Mouse (Mus musculus): ENCODE results near the gene Swi5.
A peak's percentile ranks its signal among the peaks of the same experiment; 100 is the strongest.

Swi5 gene

GRCm38 (mm10) chr2:32260635-32261034, 27.2 kb downstream of the Swi5 start:
- DNase-seq (ENCODE audit: low spot score), result peak; percentile 44

DNA sequence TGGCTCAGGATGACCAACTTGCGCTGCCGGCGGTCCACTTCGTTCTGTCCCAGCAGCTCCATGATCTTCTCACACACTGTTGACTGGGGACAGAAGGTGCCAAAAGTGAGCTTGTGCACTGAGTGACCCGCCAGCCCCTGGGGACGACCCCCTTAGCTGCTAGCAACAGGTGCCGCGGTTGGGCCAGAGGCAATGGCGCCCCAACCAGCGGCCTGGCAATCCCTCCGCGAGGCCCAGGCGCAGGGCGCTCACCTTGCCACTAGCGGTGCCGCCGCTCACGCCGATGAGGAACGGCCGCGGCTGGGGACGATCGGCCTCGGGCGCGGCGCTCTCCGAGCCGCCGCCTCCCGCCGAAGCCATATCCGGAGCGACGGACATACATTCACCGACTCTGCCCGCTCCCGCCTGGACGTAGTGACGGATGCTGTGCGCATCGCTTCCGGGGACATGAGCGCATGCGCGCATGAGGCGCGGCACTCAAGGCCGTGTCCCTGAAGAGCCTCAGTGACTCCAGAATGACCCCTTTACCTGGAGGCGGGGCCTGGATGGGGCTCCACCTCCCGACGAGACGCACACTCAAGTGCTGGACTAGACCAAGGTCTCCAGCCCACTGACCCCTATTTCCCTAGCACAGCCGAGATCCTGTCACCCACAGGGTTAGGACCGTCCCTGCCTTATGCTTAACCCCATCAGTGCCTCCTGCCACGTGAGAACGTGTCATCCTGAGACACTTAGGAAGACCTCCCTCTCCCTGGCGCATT, 28.0 kb downstream of the Swi5 start, which contains the start of gene Uck1:
TSS of gene Uck1 (minus strand) at position 503 of the 761 bp plus-strand sequence.
- peak; percentile 91 for DNase-seq (ENCODE audit: low spot score)

DNA sequence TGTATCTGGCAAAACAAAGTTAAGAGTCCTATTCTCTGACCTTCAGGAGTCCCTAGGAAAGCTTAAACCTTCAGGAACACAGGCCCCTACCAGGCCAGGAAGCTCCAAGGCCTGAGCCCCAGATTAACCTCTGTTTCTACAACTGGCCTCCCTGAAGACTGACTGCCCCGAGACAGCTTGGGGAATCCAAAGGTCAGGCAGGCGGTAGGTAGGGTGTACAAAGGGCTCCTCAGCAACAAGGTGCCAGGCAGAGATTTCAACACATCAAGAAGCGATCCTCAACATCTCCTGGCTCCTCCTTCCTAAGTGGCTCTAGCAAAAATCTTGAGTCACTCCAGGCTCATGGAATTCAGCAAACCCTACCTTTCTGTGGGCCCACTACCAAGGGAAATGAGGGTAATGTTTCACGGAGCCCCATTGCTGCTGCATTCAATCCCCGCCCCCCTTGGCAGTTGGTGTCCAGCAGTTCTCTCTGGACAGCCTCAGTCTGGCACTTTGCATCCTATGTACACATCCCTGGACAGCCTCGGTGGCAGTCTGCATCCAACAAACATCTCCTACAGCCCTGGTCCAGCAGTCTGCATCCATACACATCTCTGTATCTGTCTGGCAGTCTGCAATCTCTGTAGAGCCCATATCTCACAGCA, 28.9 kb downstream of the Swi5 start:
- DNase-seq (ENCODE audit: low spot score), result peak; percentile 73

DNA sequence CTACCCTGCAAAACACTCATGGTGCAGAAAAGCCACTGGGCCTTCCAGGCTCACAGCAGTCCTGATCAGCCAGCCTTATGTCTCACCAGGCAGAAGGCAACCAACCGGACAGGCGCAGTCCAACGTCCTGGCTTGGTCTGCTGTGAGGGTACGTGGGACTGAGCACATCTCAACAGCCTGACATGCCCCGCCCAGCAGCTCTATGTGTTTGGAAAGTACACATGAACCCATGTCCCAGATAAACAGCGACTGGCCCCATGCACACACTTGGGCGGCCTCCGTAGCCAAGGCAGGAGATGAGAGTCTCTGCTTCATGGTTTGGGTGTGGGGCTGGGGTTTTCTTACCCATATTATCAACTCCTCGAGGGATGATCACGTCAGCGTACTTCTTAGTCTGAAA, 31.6 kb downstream of the Swi5 start:
- DNase-seq (ENCODE audit: low spot score), result peak; percentile 85

- DNase-seq (ENCODE audit: low spot score), result no peak
Observed at GRCm38 (mm10) chr2:32254563-32254962, 33.3 kb downstream of the Swi5 start.

DNA sequence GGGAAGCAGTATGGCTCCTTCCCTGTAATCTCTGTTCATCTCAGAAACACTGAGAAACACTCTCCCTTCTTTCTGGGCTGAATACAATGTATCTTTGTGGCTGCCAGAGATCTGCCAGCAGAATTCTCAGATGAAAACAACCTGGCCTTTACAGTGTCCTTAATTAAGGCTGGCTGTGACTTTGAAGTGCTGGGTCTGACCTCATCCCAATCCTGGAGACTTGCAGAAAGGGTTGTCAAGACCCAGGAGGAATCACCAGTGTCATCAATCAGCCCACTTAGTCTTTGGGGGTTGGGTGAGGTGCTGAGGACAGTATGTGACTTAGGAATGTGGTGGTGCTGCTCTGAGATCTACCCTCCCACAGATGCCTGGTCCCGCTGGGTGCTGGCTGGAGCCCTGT, 34.5 kb downstream of the Swi5 start:
- DNase-seq (ENCODE audit: low spot score), result no peak

GRCm38 (mm10) chr2:32252658-32253057, 35.2 kb downstream of the Swi5 start:
- no peak for DNase-seq (ENCODE audit: low spot score)

- peak; percentile 83 for DNase-seq (ENCODE audit: low spot score)
Observed at GRCm38 (mm10) chr2:32251791-32252527, 35.9 kb downstream of the Swi5 start.

DNA sequence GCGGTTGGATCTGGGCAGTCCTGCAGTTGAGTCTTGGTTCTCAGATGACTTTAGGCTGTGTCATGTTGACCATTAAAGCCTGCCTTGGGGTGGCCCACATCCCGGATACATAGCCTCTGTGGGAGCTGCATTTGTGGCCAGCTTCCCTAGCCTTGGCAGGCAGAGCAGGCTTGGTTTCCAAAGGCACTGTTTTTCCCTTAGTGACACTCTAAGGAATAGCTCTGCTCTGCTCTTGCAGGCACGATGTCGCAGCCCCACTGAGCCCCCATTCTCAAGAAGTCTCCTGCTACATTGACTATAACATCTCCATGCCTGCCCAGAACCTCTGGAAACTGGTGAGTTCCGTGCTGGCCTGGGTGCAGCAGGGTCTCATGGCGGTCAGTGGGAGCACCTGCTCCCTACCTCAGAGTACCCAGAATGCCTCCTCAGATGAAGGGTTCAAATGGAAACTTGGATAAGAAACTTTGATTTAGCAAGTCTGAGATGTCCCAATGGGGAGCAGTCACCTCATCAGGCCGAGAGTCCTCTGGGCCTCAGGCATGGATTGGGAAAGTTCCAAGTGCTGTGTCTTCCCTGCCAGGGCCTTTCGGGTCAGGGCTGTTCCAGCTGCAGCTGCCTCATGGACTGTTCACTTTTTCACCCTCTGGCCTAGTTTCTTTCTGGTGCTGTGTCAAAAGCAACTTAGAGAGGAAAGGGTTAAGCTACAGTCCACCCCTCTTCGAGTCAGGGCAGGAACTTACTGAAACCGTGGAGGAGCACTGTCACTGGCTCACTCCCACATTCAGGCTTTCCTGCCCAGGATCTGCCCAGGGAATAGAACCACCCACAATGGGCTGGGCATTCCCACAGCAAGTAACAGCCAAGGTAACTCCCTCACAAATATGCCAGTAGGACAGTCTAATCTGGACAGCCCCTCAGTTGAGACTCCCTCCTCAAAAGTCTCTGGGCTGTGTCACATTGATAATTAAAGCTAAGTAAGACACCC, 39.2 kb downstream of the Swi5 start:
- DNase-seq (ENCODE audit: low spot score), result peak; percentile 99

DNA sequence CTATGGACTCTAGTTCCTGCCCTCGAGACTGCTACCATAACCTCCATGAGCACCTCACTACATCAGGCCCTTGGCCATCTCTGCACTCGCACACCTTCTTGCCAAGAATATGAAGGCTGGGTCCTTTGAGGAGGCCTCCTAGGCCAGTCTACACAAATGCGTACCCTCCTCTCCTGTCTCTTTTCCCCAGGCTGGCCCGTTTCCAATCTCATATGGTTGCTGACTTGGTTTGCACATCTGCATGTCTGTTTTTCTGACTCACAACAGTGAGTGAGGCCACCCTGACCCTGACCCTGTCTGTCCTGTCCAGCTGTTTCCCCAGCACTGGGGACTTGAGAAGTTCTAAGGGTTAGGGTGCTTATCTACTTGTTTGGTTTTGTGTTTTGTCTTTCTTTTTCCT, 41.1 kb downstream of the Swi5 start:
- no peak for DNase-seq (ENCODE audit: low spot score)

DNA sequence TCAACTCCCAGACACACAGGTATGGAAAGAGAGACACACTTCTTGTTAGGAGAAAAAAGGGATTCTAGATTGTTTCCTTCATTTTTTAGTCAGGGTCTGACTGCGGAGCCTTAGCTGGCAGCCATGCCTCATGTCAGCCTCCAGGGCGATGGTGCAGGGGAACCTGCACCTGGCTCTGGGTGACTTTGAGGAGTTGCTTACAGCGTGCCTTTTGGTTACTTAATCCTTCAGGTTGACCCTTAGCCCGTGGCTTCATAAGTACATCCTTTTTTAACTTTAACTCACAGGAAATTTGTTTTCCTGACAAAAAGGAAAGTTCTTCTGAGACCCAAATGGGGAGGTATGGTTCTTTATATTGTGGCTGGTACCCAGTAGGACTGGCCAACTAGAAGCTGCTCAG, 44.9 kb downstream of the Swi5 start:
- no peak for DNase-seq (ENCODE audit: low spot score)

- no peak for DNase-seq (ENCODE audit: low spot score)
Observed at GRCm38 (mm10) chr2:32240591-32240990, 47.3 kb downstream of the Swi5 start.

DNA sequence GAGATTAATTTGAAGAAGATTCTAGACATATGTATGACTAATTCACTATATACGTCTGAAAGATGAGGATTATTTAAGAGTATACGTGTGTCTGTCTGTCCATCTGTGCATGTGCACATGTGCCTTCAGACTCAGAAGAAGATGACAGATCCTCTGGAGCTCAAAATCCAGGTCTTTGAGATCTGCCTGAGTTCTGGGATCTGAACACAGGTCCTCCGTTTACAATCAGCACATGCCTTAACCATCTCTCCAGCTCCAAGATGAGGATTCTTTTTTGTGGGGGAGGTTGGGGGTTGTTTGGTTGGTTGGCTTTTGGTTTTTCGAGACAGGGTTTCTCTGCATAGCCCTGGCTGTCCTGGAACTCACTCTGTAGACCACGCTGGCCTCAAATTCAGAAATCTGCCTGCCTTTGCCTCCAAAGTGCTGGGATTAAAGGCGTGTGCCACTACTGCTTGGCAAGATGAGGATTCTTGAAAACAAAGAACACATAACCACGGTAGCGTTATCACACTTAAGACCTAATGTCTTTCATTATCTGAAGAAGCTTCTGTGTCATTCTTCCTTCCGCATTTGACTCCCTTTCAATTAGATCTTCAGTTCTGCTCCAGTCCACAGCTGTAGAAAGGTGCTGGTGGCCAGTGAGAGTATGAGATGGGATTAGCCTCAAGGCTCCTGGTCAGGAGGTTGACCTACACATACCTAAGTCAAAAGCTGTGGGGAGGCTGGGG, 49.0 kb downstream of the Swi5 start:
- DNase-seq (ENCODE audit: low spot score), result no peak

GRCm38 (mm10) chr2:32237571-32237970, 50.3 kb downstream of the Swi5 start:
- DNase-seq (ENCODE audit: low spot score), result no peak

DNA sequence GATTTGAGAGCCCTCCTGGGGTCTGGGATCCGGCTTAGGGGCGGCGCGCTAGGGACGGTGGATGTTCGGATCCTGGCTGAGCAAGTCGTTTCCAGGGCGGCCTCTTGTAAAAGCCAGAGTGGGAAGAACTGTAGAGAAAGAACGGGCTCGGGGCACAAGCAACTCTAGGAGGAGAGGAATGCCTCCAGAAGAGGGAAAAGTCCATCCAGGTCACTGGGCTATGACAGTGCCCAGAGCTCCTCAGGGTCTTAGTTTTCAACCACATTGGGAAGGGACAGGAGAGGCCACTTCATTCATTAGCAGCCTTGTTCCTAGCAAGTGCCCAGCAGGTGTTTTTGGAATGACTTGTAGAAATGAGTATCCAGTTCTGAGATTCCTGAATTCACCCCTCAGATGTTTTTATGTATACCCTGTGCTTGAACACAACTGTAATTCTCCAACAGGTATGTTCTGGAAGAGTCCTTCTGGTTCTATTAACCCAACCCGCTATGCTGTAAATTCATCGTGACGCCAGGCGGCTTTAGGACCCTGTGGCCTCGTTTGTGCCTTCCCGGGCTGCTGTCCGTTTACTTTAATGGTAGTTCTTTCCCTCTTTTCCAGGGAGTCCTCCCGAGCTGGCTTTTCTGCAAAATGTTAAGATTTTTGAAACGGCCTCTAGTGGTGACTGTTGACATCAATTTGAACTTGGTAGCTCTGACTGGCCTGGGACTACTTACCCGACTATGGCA, 51.0 kb downstream of the Swi5 start:
- DNase-seq (ENCODE audit: low spot score), result peak; percentile 93

DNA sequence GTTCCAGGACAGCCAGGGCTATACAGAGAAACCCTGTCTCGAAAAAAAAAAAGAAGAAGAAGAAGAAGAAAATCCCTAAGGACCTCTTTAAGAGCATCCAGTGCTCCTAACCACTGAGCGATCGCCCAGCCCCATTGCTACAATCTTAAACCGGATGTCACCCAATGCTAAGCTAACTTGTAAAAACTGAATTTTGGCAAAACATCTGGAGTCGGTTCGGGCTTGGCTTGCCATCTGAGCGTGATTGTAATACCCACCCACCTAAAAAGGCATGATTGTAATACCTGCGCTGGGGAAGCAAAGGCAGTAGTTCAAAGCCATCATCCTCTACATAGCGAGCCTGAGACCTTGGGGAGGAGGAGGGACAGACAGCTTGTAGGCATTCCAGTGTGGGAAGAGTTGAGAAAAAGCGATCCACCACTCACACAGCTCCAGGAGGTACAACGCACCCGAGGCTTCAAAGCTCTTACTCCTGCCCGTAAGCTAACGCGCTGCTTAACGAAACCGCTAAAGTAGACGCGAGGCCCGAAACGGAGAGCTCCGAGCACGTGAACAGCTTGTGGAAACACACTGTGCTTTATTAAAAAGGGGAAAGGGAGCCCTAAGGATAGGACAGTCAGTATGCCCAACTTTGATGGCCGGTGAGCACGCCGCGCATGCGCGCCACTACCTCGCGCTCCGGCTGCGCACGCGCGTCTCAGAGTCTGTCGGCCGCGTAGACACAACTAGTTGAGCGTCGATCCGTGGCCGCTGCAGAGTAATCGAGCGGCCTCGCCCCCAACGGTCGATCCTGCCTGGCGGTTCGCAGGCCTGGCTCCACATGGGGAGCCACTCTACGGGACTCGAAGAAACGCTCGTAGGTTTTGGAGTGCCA, 51.8 kb downstream of the Swi5 start, which contains the start of gene Pomt1:
TSS of gene Pomt1 (plus strand) at position 705 of the 874 bp plus-strand sequence.
- peak; percentile 97 for DNase-seq (ENCODE audit: low spot score)

- DNase-seq (ENCODE audit: low spot score), result peak; percentile 35
Observed at GRCm38 (mm10) chr2:32235433-32235832, 52.4 kb downstream of the Swi5 start.

All from adipocyte (in vitro differentiated cells).